Mouse (Mus musculus) cortical plate, adult 2 months (tissue): ENCODE measurements at regions not wholly inside any gene's neighbourhood (a gene's known extent, or its start where the extent isn't known, plus 50 kb on each side); places are given as distances from the start of the nearest gene placed in this dataset.

ENCODE experiments used
- CTCF ChIP-seq: fragments of 200-500 bp; IDR thresholded peaks from 2 replicates; pipeline ENCODE4 v1.5.1; 2011; ENCODE audit warnings: mild to moderate bottlenecking, control low read depth, low read length; ENCODE audit not compliant: insufficient read depth; ENCODE audit errors: extremely low read depth
- POLR2A ChIP-seq: fragments of 200-500 bp; IDR thresholded peaks from 2 replicates; pipeline ENCODE4 v1.6.1; 2011; ENCODE audit warnings: mild to moderate bottlenecking, low read length, control low read depth; ENCODE audit not compliant: insufficient read depth; ENCODE audit errors: extremely low read depth

- TF ChIP-seq CTCF (no peak), POLR2A (no peak)
These were observed 79.9 kb upstream of the Ptprz1 start for GRCm38 (mm10) chr6:22795291-22795860.
